Mouse (Mus musculus): ENCODE measurements around the gene Ccnl1. TPM values are rescaled to one million over a fixed set of nuclear protein-coding genes. Genes with fewer than 3 reads are reported as not detected.
A peak's percentile ranks its signal among the peaks of the same experiment; 100 is the strongest.

The Ccnl1 gene
- polyA plus RNA-seq, 1 experiment from 2014 or later = 109 TPM

DNA sequence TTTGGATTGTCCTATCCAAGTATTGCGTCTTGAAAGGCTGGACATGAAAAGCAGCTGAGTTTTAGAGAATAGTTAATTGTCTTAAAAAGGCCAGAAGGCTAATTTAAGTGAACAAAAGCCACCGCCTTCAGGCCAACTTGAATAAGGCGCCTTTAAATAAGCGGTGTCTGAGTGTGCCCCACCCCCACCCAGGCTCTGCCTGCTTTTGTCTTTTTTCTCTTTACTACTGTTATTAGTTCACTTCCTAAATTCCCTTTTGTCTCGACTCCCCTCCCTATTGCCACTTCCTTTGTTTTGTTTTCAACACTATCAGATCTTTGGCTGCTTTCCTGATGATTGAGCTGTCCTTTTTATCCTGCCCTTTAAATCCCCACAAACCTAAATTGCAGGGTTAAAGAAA lies 17.3 kb upstream of the Ccnl1 start:
- Histone ChIP-seq H3K9ac (no peak overlapping the region; the same call in 1 of the 2 replicates), H3K36me3 (no peaks in the 10 kb centered on the region), H3K27ac (peak overlapping the region; percentile 100), H3K4me1 (no peaks in the 10 kb centered on the region; the same call in 1 of the 2 replicates), H3K27me3 (replicated peaks) (no peaks in the 10 kb centered on the region), H3K9me3 (no peaks in the 10 kb centered on the region), H3K4me2 (peak overlapping the region; percentile 67), H3K4me3 (replicated peaks) (peak overlapping the region; percentile 66)
- ATAC-seq (ENCODE audit: insufficient read depth, low FRiP score, low read depth) = no peak
- WGBS = 5% methylated on average over 5 of the region's 5 CpGs

DNA sequence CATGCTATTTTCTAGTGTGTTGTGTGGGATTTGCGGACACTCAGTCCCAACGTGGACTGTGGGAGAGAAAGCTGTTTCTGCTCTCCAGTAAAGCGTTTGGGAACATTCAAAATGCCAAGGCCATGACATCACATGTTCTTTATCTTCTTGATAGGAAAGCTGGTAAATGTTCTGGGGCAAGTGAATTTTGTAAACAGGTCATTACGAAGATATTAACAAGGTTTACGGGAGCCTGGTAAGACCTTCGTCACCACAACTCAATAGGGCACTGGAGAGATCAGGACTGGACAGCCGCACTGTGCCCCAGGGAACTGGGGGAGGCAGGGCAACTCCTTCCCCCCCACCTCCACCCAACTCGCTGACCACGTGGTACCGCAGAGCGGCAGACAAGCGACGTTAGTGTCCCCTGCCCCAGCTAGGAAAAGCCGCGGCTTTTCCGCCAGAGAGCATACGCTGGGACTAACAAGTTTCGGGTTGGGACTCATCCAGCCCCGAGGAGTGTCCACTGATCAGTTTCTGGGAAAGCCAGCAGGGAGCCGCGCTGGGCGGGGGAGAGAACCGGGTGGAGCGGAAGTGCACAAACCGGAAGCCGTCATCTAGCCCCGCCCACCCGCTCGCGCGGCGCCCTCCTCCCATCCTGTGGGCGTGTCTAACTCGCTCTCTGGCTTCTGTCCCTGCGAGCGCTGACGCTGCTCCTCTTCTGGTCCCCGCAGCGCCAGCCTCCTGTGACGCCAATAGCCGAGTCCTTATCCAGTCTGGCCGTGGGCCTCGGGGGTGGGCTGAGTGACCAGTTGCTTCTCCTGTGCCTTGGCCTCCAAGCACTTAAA lies 16.4 kb upstream of the Ccnl1 start:
- Histone ChIP-seq H3K9me3 (no peaks in the 10 kb centered on the region), H3K36me3 (no peaks in the 10 kb centered on the region), H3K27me3 (replicated peaks) (no peaks in the 10 kb centered on the region), H3K4me2 (peak overlapping the region; percentile 67), H3K4me3 (replicated peaks) (peak overlapping the region; percentile 66), H3K9ac (peak overlapping the region; percentile 74), H3K4me1 (no peaks in the 10 kb centered on the region; the same call in 1 of the 2 replicates), H3K27ac (peak overlapping the region; percentile 100)
- ATAC-seq (ENCODE audit: insufficient read depth, low FRiP score, low read depth) = peak; percentile 96
- WGBS = under 1% methylated on average over 43 of the region's 43 CpGs

DNA sequence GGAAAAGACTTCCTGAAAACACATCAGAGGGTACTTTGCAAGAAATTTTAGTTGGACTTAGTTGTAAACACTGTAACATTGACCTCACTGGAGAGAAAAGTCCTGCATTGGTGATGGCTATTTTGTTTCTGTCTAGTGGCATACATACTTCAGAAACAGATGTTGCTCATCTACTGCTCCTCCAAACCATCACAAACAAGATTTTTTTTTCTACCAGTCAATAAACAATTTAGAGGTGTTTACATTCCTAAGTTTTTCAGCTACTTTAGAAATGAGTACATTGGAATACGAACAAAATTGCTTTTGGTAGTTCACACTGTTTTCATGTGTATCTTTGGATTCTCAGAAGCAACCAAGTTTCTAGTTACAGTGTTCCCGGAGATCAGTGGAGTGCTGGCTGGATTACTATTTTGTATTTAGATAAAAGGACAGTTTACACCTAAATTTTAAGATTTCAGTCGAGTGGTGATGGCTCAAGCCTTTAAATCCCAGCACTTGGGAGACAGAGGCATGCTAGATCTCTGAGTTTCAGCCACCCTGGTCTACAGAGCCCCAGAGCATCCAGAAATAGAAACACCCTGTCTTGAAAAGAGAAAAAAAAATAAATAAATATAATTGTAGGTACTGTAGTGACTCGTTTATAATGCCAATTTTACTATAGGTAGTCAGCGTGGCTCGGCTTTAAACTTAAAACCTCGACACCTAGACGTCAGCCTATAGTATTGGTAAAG lies 15.6 kb upstream of the Ccnl1 start:
- Histone ChIP-seq H3K27me3 (replicated peaks) (no peaks in the 10 kb centered on the region), H3K9ac (no peak overlapping the region; the same call in 1 of the 2 replicates), H3K4me1 (no peaks in the 10 kb centered on the region; the same call in 1 of the 2 replicates), H3K36me3 (no peaks in the 10 kb centered on the region), H3K9me3 (no peaks in the 10 kb centered on the region), H3K4me2 (peak overlapping the region; percentile 67), H3K27ac (peak overlapping the region; percentile 100), H3K4me3 (replicated peaks) (peak overlapping the region; percentile 66)
- WGBS = 27% methylated on average over 8 of the region's 8 CpGs
- no peak for ATAC-seq (ENCODE audit: insufficient read depth, low FRiP score, low read depth)

DNA sequence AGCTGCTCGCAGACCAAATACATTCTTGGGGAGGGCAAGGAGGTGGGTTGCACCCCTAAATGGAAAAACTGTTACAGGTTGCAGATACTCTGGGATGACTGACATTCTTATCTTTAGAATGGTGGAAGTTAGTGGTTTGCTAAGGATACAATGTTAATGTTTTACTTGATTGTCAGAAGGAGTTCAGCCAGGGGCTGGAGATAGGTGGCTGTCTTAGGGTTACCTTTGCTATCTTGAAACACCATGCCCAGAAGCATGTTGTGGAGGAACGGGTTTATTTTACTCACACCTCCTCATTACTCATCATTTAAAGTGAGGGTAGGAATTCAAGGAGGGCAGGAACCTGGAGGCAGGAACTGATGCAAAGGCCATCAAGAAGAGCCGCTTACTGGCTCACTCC lies 11.1 kb upstream of the Ccnl1 start:
- no peak overlapping the region for H3K27ac ChIP-seq
- H3K4me1 ChIP-seq = no peaks in the 10 kb centered on the region; the same call in 1 of the 2 replicates
- no peak overlapping the region for H3K4me2 ChIP-seq
- H3K27me3 ChIP-seq (replicated peaks) = no peaks in the 10 kb centered on the region
- WGBS = 86% methylated on average over 3 of the region's 3 CpGs
- H3K9ac ChIP-seq = no peak overlapping the region
- no peaks in the 10 kb centered on the region for H3K36me3 ChIP-seq
- ATAC-seq (ENCODE audit: insufficient read depth, low FRiP score, low read depth) = no peak
- H3K9me3 ChIP-seq = no peaks in the 10 kb centered on the region
- H3K4me3 ChIP-seq (replicated peaks) = no peak overlapping the region

DNA sequence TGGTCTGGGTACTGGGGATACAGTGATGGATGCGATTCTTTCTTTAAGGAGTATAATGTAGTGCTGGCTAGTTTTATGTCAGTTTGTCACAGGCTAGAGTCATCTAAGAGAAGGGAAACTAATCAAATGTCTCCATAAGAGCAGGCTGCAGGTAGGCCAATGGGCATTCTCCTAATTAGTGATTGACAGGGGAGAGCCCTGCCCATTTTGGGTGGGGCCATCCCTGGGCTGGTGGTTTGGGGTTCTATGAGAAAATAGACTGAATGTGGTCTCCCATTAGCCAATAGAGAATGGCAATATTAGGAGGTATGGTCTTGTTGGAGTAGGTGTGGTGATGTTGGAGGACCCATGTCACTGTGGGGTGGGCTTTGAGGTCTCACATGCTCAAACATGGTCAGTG lies 8.3 kb upstream of the Ccnl1 start:
- H3K27me3 ChIP-seq (replicated peaks) = no peaks in the 10 kb centered on the region
- no peak overlapping the region for H3K27ac ChIP-seq
- 84% methylated on average over 1 of the region's 1 CpGs for WGBS

DNA sequence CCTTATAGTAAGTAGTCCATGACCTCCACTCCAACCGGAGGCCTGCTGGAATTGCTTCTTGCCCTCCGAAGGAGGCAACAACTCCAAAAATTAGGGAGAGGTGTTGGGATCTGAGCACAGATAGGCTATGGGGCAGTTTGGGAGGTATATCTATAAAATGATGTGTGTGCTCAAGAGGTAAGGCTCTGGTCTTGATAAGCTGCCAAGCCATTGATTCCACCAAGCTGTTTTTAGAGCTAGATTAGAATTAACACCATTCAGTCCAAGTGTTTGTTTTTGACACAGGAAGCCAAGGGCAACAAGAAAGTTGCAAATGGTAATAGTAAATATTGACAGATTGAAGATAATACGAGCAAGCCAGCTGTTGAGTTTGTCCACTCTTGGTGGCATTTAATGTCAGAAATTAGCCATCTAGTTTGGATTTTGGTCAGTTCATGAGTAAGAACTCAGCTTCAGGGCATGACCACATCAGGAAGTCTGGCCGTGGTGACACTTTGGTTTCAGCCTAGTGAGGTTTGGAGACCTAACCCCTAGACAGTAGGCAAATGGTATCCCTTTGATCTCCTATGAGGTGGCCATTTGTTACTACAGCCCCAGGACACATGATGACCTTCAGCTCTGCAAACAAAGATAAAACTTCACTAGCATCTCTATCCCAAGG lies 4.4 kb upstream of the Ccnl1 start:
- no peak overlapping the region for H3K4me3 ChIP-seq (replicated peaks)
- no peaks in the 10 kb centered on the region for H3K27me3 ChIP-seq (replicated peaks)
- H3K4me2 ChIP-seq = no peak overlapping the region
- 48% methylated on average over 4 of the region's 4 CpGs for WGBS
- ATAC-seq (ENCODE audit: insufficient read depth, low FRiP score, low read depth) = no peak
- no peaks in the 10 kb centered on the region for H3K36me3 ChIP-seq
- no peak overlapping the region for H3K9ac ChIP-seq
- no peak overlapping the region for H3K27ac ChIP-seq
- no peaks in the 10 kb centered on the region for H3K9me3 ChIP-seq
- H3K4me1 ChIP-seq = no peaks in the 10 kb centered on the region

More for the DNA sequence above, 8.3 kb upstream of the Ccnl1 start:
- Histone ChIP-seq H3K4me2 (no peak overlapping the region), H3K9me3 (no peaks in the 10 kb centered on the region), H3K36me3 (no peaks in the 10 kb centered on the region), H3K4me3 (replicated peaks) (no peak overlapping the region), H3K4me1 (no peaks in the 10 kb centered on the region), H3K9ac (no peak overlapping the region)
- ATAC-seq (ENCODE audit: insufficient read depth, low FRiP score, low read depth) = no peak

DNA sequence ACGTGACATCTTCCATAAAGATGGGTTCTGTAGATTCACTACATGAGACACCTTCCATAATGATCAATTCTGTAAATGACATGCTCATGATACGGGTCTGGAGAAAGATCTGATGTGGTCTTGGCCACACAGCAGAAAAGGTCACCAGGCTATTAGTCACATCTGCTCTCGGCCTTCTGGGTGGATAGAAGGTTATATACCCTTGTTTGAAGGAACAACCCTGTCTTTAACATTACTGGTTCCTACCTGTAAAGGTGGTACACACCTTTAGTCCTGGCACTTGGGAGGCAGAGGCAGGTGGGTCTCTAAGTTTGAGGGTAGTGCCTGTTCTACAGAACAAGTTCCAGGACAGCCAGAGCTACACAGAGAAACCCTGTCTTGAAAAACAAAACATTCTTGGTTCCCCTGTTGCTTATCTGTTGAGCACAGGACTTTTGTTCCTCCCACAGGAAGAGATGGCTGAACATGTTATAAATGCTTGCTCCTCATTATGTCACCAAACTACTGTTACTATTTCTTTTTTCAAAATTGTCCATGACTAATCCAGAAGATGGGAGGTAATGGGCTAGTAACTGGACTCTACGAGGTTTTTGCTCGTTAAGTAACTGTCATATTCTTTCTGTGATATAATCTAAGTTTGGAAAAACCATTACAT lies 2.4 kb upstream of the Ccnl1 start:
- no peak overlapping the region for H3K4me3 ChIP-seq (replicated peaks)
- WGBS = 86% methylated on average over 5 of the region's 5 CpGs
- no peaks in the 10 kb centered on the region for H3K27me3 ChIP-seq (replicated peaks)
- H3K9ac ChIP-seq = no peak overlapping the region
- H3K4me1 ChIP-seq = peaks cover 8% of the 10 kb centered on the region
- H3K27ac ChIP-seq = no peak overlapping the region
- H3K9me3 ChIP-seq = no peaks in the 10 kb centered on the region
- H3K4me2 ChIP-seq = no peak overlapping the region
- no peak for ATAC-seq (ENCODE audit: insufficient read depth, low FRiP score, low read depth)
- H3K36me3 ChIP-seq = peaks cover 8% of the 10 kb centered on the region; the same call in 1 of the 2 replicates

DNA sequence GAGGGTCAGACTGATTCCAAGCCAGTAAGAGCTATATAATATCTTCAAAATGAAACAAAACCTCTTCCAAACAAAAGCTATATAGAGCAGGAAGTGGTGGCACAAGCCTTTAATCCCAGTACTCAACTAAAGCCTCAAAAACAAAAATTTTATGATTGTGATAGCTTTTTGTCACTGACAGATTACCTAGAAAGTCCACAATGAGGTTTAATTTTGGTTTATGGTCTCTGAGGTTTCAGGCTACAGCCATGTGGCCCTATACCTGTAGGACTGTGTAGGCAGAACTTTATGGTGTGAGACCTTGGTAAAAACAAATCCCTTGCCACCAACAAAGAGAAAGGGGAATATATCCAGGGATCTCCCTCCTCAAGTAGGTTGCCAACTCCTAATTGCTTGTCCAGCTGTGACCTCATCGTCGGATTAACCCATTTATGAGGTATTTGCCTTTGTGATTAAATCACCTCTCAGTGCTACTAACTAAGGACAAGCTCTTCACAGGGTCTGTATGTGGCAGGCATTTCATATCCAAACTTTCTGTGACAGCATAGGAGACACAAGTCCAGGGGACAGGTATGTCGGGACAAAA lies 1.5 kb upstream of the Ccnl1 start:
- H3K27me3 ChIP-seq (replicated peaks) = no peaks in the 10 kb centered on the region
- H3K4me3 ChIP-seq (replicated peaks) = no peak overlapping the region
- peaks cover 11% of the 10 kb centered on the region for H3K36me3 ChIP-seq
- H3K9ac ChIP-seq = no peak overlapping the region; the same call in 1 of the 2 replicates
- H3K27ac ChIP-seq = no peak overlapping the region
- H3K4me2 ChIP-seq = peak overlapping the region; percentile 56; the same call in 1 of the 2 replicates
- no peak for ATAC-seq (ENCODE audit: insufficient read depth, low FRiP score, low read depth)
- WGBS = 87% methylated on average over 3 of the region's 3 CpGs
- peaks cover 11% of the 10 kb centered on the region for H3K4me1 ChIP-seq
- no peaks in the 10 kb centered on the region for H3K9me3 ChIP-seq

DNA sequence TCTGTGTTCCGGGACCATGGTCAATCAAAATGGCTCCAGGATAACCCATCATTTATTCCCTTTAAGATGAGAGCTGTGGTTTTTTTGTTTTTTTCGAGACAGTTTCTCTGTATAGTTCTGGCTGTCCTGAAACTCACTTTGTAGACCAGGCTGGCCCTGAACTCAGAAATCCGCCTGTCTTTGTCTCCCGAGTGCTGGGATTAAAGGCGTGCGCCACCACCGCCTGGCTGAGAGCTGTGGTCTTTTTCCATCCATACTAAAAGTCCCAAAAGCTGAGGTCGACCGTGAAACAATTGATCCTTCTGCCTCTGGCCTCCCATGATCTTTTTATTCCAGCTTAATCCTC lies 764 bp upstream of the Ccnl1 start:
- WGBS = 13% methylated on average over 9 of the region's 9 CpGs
- ATAC-seq (ENCODE audit: insufficient read depth, low FRiP score, low read depth) = no peak

DNA sequence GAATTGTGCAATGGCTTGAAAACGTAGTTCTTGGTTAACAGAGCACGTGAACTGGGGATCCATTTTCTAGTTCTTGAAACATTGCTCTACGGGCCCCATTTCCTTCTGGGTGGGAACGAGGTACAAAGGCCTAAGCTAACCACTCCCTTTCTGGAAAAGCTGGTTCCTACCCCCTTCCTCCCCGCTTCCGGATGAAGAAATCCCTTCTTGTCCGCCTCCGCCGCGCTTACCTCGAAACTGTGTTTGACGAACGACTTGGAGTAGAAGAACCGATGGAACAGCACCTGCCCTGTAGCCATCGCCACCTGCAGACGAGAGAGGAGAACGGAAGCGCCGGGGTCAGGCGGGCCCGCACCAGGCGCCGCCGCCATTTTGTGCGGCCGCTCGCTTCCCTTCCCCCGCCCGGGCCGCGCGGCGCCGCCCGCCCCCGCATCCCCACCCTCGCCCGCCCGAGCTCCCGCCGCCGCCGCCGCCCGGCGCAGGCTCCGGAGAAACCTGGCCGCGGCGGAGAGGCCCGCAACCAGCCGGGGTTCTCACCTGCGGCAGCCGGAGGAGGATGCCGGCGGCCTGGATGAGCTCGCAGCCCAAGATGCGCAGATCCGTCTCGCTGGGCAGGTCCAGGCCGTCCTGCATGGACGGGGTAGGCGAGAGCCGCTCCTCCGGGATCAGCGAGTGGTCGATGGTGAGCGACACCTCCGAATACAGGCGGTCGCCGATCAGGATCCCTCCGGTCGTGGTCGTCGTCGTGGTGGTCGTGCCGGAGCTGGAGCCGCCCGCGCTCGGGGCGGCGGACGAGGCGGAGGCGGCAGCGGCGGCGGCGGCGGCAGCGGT lies 563 bp downstream of the Ccnl1 start:
- H3K4me2 ChIP-seq = peak overlapping the region; percentile 66
- H3K9me3 ChIP-seq = no peaks in the 10 kb centered on the region
- H3K27me3 ChIP-seq (replicated peaks) = no peaks in the 10 kb centered on the region
- WGBS = under 1% methylated on average over 94 of the region's 94 CpGs
- H3K9ac ChIP-seq = peak overlapping the region; percentile 96
- peaks cover 11% of the 10 kb centered on the region for H3K36me3 ChIP-seq
- H3K27ac ChIP-seq = peak overlapping the region; percentile 100
- peak; percentile 80 for ATAC-seq (ENCODE audit: insufficient read depth, low FRiP score, low read depth)
- peaks cover 14% of the 10 kb centered on the region for H3K4me1 ChIP-seq
- peak overlapping the region; percentile 98 for H3K4me3 ChIP-seq (replicated peaks)

More for the DNA sequence above, 764 bp upstream of the Ccnl1 start:
- Histone ChIP-seq H3K9me3 (no peaks in the 10 kb centered on the region), H3K4me2 (peak overlapping the region; percentile 56), H3K4me1 (peaks cover 11% of the 10 kb centered on the region), H3K36me3 (peaks cover 11% of the 10 kb centered on the region), H3K27me3 (replicated peaks) (no peaks in the 10 kb centered on the region), H3K4me3 (replicated peaks) (peak overlapping the region; percentile 98), H3K27ac (peak overlapping the region; percentile 100), H3K9ac (peak overlapping the region; percentile 76; the same call in 1 of the 2 replicates)

Data from stomach, embryonic 15.5 days (tissue).